Mouse (Mus musculus): ENCODE measurements at regions not wholly inside any gene's neighbourhood (a gene's known extent, or its start where the extent isn't known, plus 50 kb on each side); places are given as distances from the start of the nearest gene placed in this dataset.

DNA sequence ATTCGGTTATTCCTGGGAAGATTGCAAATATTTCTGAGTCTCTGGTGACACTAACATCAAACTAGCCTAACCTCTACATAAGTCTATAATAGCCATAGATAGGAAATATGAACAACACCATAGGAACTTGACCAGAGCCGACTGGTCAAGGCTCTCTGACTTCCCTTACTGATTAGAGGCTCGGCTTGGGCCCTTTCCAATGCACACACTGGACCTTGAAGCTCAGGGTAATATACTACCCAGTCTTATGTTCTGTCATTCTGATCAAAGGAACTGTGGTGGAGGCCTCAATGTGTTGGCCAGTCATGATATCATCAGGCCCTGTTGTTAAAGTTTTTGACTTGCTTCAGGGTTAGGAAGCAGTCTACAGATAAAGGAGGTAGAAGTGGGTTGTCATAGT is 243.8 kb upstream of the Rora start:
- H3K27me3 ChIP-seq (ENCODE audit: insufficient read depth, low read length) = 0 out of 2 replicates have a peak, but pooled peaks cover 2% of the 10 kb centered on the region
- H3K9me3 ChIP-seq (ENCODE audit: low read length) = no peaks in the 10 kb centered on the region
- no peaks in the 10 kb centered on the region for H3K36me3 ChIP-seq (ENCODE audit: insufficient read depth, low read length)
- TF ChIP-seq POU5F1 (IDR thresholded peaks at IDR 0.05; ENCODE audit: borderline replicate concordance, low read length) (no peak), NANOG (IDR thresholded peaks at IDR 0.05; ENCODE audit: borderline replicate concordance, low read length) (no peak), CTCF (conservative IDR thresholded peaks at IDR 0.05; ENCODE audit: low read length) (no peak)
- no peaks in the 10 kb centered on the region for H3K4me1 ChIP-seq (replicated peaks; ENCODE audit: low read depth, low read length)
- no peak overlapping the region for H3K4me3 ChIP-seq (replicated peaks; ENCODE audit: low read length)

DNA sequence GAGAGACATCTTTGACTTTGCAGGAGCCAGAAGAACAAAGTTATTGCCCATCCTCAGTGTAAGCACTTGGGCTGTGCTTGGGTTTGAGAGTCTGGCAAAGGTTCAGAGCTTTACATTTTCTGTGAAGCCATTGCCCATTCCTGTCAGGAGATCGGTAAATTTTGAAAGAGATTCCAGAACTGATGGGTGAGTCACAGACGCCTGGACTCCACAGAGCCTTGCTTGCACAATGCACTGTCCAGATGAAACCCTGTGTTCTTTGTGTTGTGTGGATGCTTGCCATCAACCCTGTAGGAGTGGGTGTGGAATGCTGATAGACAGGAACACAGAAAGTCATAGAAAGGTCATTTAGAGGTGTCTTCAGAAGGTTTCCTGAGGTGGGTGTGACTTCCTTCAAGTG is 227.3 kb upstream of the Rora start:
- Histone ChIP-seq H3K4me1 (replicated peaks; ENCODE audit: low read depth, low read length) (0 out of 2 replicates have a peak, but pooled peaks cover 2% of the 10 kb centered on the region), H3K4me3 (replicated peaks; ENCODE audit: low read length) (no peak overlapping the region), H3K9me3 (ENCODE audit: low read length) (no peaks in the 10 kb centered on the region), H3K27me3 (ENCODE audit: insufficient read depth, low read length) (no peaks in the 10 kb centered on the region), H3K36me3 (ENCODE audit: insufficient read depth, low read length) (no peaks in the 10 kb centered on the region)
- TF ChIP-seq POU5F1 (IDR thresholded peaks at IDR 0.05; ENCODE audit: borderline replicate concordance, low read length) (no peak), CTCF (conservative IDR thresholded peaks at IDR 0.05; ENCODE audit: low read length) (no peak), NANOG (IDR thresholded peaks at IDR 0.05; ENCODE audit: borderline replicate concordance, low read length) (peak; percentile 25; the same call in 1 of the 2 replicates)

GRCm38 (mm10) chr9:68462755-68463154 is 190.8 kb upstream of the Rora start:
- Histone ChIP-seq H3K4me1 (replicated peaks; ENCODE audit: low read depth, low read length) (no peaks in the 10 kb centered on the region), H3K36me3 (ENCODE audit: insufficient read depth, low read length) (no peaks in the 10 kb centered on the region), H3K4me3 (replicated peaks; ENCODE audit: low read length) (no peak overlapping the region), H3K27me3 (ENCODE audit: insufficient read depth, low read length) (no peaks in the 10 kb centered on the region), H3K9me3 (ENCODE audit: low read length) (peaks cover 15% of the 10 kb centered on the region)
- no peak for TF ChIP-seq CTCF (conservative IDR thresholded peaks at IDR 0.05; ENCODE audit: low read length)

GRCm38 (mm10) chr9:68463637-68464304 is 189.8 kb upstream of the Rora start:
- Histone ChIP-seq H3K9me3 (ENCODE audit: low read length) (peaks cover 15% of the 10 kb centered on the region), H3K4me3 (replicated peaks; ENCODE audit: low read length) (no peak overlapping the region), H3K27me3 (ENCODE audit: insufficient read depth, low read length) (no peaks in the 10 kb centered on the region), H3K36me3 (ENCODE audit: insufficient read depth, low read length) (no peaks in the 10 kb centered on the region), H3K4me1 (replicated peaks; ENCODE audit: low read depth, low read length) (no peaks in the 10 kb centered on the region)
- TF ChIP-seq POU5F1 (IDR thresholded peaks at IDR 0.05; ENCODE audit: borderline replicate concordance, low read length) = no peak
- no peak for TF ChIP-seq CTCF (conservative IDR thresholded peaks at IDR 0.05; ENCODE audit: low read length)
- no peak for TF ChIP-seq NANOG (IDR thresholded peaks at IDR 0.05; ENCODE audit: borderline replicate concordance, low read length)

DNA sequence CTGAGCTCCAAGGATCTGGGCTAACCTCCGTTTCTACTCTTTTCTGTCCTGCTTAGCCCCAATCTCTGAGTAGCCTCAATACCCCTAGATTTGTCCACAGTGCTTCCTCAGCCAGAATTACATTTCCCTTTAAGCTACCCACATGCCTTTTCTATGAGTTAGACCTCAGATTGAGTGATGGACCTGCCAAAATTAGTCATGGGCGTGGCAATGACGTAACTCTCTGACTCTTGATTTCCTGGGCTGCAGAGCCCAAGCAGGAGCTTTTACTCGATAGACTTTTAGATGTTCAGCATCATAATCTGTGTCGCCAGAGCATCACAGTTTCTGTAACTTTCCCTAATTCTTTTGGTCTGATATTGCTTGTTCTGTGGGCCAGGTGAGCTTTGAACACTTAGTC is 186.9 kb upstream of the Rora start:
- Histone ChIP-seq H3K4me3 (replicated peaks; ENCODE audit: low read length) (no peak overlapping the region), H3K27me3 (ENCODE audit: insufficient read depth, low read length) (no peaks in the 10 kb centered on the region), H3K4me1 (replicated peaks; ENCODE audit: low read depth, low read length) (no peaks in the 10 kb centered on the region), H3K9me3 (ENCODE audit: low read length) (peaks cover 10% of the 10 kb centered on the region), H3K36me3 (ENCODE audit: insufficient read depth, low read length) (no peaks in the 10 kb centered on the region)
- TF ChIP-seq POU5F1 (IDR thresholded peaks at IDR 0.05; ENCODE audit: borderline replicate concordance, low read length) = no peak
- no peak for TF ChIP-seq NANOG (IDR thresholded peaks at IDR 0.05; ENCODE audit: borderline replicate concordance, low read length)
- TF ChIP-seq CTCF (conservative IDR thresholded peaks at IDR 0.05; ENCODE audit: low read length) = no peak

DNA sequence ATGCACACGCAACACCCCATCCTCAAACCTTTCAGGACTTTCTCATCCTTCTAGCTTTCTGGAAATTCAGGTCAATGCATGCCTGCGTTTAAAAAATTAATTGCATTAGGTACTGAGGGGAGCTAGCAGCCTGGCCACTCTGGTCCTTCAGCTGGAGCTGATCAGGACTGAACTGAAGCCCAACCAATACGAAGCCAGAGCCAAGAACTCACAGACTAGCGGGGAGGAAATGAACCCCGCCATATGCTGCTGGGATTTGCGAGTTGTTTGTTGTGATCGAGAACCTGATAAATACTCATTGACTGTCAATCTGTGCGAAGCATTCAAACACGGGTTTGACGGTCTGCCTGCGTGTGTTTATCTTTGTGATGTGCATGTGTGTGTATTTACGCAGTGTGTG is 177.2 kb upstream of the Rora start:
- no peaks in the 10 kb centered on the region for H3K9me3 ChIP-seq (ENCODE audit: low read length)
- no peaks in the 10 kb centered on the region for H3K4me1 ChIP-seq (replicated peaks; ENCODE audit: low read depth, low read length)
- H3K36me3 ChIP-seq (ENCODE audit: insufficient read depth, low read length) = no peaks in the 10 kb centered on the region
- no peaks in the 10 kb centered on the region for H3K27me3 ChIP-seq (ENCODE audit: insufficient read depth, low read length)
- no peak overlapping the region for H3K4me3 ChIP-seq (replicated peaks; ENCODE audit: low read length)
- no peak for TF ChIP-seq CTCF (conservative IDR thresholded peaks at IDR 0.05; ENCODE audit: low read length)
- TF ChIP-seq NANOG (IDR thresholded peaks at IDR 0.05; ENCODE audit: borderline replicate concordance, low read length) = no peak
- TF ChIP-seq POU5F1 (IDR thresholded peaks at IDR 0.05; ENCODE audit: borderline replicate concordance, low read length) = no peak

DNA sequence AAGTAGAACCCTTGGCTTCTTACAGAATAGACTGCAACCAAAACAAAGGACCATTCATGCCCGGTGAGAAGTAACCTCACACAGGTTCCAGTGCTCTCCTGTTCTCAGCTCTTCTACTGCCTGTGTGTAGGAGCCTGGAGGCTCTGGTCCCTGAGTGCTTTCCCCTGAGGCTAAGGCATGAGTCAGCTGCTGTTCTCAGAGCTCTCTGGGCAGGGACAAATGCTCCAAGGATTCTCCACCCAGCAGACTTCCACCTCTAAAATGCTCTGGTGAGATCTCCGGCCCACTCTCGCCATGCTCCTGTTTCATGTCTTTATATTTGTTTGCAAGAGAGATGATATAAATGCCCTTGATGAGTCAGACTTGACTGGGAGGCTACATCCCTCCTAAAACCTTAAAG is 176.1 kb upstream of the Rora start:
- Histone ChIP-seq H3K4me3 (replicated peaks; ENCODE audit: low read length) (no peak overlapping the region), H3K4me1 (replicated peaks; ENCODE audit: low read depth, low read length) (no peaks in the 10 kb centered on the region), H3K27me3 (ENCODE audit: insufficient read depth, low read length) (no peaks in the 10 kb centered on the region), H3K9me3 (ENCODE audit: low read length) (no peaks in the 10 kb centered on the region), H3K36me3 (ENCODE audit: insufficient read depth, low read length) (no peaks in the 10 kb centered on the region)
- TF ChIP-seq NANOG (IDR thresholded peaks at IDR 0.05; ENCODE audit: borderline replicate concordance, low read length) = no peak
- no peak for TF ChIP-seq CTCF (conservative IDR thresholded peaks at IDR 0.05; ENCODE audit: low read length)
- no peak for TF ChIP-seq POU5F1 (IDR thresholded peaks at IDR 0.05; ENCODE audit: borderline replicate concordance, low read length)

DNA sequence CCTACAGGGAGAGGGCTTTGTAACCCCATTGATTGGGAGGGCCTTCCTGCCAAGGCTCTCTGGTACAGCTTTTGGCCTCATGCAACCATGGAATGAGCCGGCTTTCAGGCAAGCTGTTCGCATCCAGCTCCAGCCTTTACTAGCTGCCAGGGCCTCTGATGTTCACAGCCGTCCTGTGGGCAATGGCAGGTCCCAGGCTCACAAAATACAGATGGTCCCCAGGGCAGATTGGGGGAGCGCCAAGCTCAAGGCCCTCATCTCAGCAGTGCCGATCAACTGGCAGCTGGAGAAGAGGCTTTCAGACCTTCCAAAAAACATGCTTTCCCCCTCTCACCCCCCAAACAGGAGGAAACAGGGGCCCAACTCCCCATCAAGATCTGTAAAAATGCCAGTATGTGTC is 166.9 kb upstream of the Rora start:
- no peaks in the 10 kb centered on the region for H3K9me3 ChIP-seq (ENCODE audit: low read length)
- no peaks in the 10 kb centered on the region for H3K27me3 ChIP-seq (ENCODE audit: insufficient read depth, low read length)
- no peaks in the 10 kb centered on the region for H3K4me1 ChIP-seq (replicated peaks; ENCODE audit: low read depth, low read length)
- no peaks in the 10 kb centered on the region for H3K36me3 ChIP-seq (ENCODE audit: insufficient read depth, low read length)
- no peak overlapping the region for H3K4me3 ChIP-seq (replicated peaks; ENCODE audit: low read length)
- TF ChIP-seq POU5F1 (IDR thresholded peaks at IDR 0.05; ENCODE audit: borderline replicate concordance, low read length) = no peak
- no peak for TF ChIP-seq CTCF (conservative IDR thresholded peaks at IDR 0.05; ENCODE audit: low read length)
- TF ChIP-seq NANOG (IDR thresholded peaks at IDR 0.05; ENCODE audit: borderline replicate concordance, low read length) = no peak

DNA sequence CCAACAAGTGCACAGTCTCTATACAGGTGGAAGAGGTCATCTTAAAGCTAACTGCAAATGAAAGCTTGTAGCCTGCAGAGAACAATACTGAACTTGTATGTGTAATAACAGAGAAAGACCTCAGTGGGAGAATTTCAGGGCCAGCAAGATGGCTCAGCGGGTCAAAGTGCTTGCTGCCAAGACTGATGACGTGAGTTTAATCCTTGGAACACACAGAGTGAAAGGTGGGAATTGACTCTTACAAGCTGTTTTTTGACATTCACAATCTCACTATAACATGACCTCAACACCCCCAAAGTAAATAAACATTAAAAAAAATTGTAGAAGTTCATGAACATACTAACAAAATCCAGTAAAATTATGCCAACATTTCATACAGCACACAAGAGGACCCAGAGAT is 162.4 kb upstream of the Rora start:
- no peaks in the 10 kb centered on the region for H3K9me3 ChIP-seq (ENCODE audit: low read length)

More for the DNA sequence above, 162.4 kb upstream of the Rora start:
- no peaks in the 10 kb centered on the region for H3K27me3 ChIP-seq (ENCODE audit: insufficient read depth, low read length)
- no peak overlapping the region for H3K4me3 ChIP-seq (replicated peaks; ENCODE audit: low read length)
- H3K36me3 ChIP-seq (ENCODE audit: insufficient read depth, low read length) = no peaks in the 10 kb centered on the region
- no peaks in the 10 kb centered on the region for H3K4me1 ChIP-seq (replicated peaks; ENCODE audit: low read depth, low read length)
- TF ChIP-seq POU5F1 (IDR thresholded peaks at IDR 0.05; ENCODE audit: borderline replicate concordance, low read length) = no peak
- no peak for TF ChIP-seq NANOG (IDR thresholded peaks at IDR 0.05; ENCODE audit: borderline replicate concordance, low read length)
- TF ChIP-seq CTCF (conservative IDR thresholded peaks at IDR 0.05; ENCODE audit: low read length) = no peak
